Mouse (Mus musculus) CD4-positive, CD25-positive, alpha-beta regulatory T cell, adult 4 months (primary cell): ENCODE results near the gene Tsc22d2. TPM values are rescaled to one million over a fixed set of nuclear protein-coding genes. Genes with fewer than 3 reads are reported as not detected.

Experiments used
- polyA plus RNA-seq, 2 experiments: library from polyadenylated mRNA; unstranded; fragments of 100-300 nt; shearing (Covaris generic); gene quantifications; one replicate each; pipeline ENCODE4 v1.2.1; 2017

Tsc22d2 gene
- polyA plus RNA-seq, 2 experiments from 2014 or later, result 9.9 to 16.9 TPM

Other genes with a start within 250 kb of the Tsc22d2 start
- gene Eif2a, start 111.1 kb downstream of the Tsc22d2 start, polyA plus RNA-seq, result 10 to 100 TPM; 69.7 to 74.8 TPM
- gene Serp1, start 111.2 kb downstream of the Tsc22d2 start, polyA plus RNA-seq, result 10 to 100 TPM; 38.8 to 57.0 TPM
- gene Selenot, start 161.9 kb downstream of the Tsc22d2 start, polyA plus RNA-seq, result 10 to 100 TPM; 19.7 to 30.3 TPM
- not detected for gene Erich6, start 222.5 kb downstream of the Tsc22d2 start, polyA plus RNA-seq